Mouse (Mus musculus) MEL (cell line): ENCODE measurements around the gene Fabp2. TPM values are rescaled to one million over a fixed set of nuclear protein-coding genes. Genes with fewer than 3 reads are reported as not detected.

Experiments used
- DNase-seq: peaks from one replicate; pipeline ENCODE4 v3.0.0; 2011; ENCODE audit warnings: low read depth, low spot score
- H3K27ac ChIP-seq: 2 replicates; pipeline ENCODE4 v1.5.1; 2012; ENCODE audit warnings: low read depth, mild to moderate bottlenecking, control low read depth, low read length, moderate library complexity; ENCODE audit not compliant: control insufficient read depth
- H3K27me3 ChIP-seq, 2 experiments: fragments of 150-350 bp in 1 of 2; sonication (generic) in 1 of 2; 2 replicates each; pipeline ENCODE4 v1.6.1; 2012; ENCODE audit warnings: low read length in 2 of 2, mild to moderate bottlenecking in 2 of 2, improper control_type of control experiment in 1 of 2, moderate library complexity in 1 of 2; ENCODE audit not compliant: insufficient read depth in 2 of 2, control insufficient read depth in 1 of 2
- H3K36me3 ChIP-seq, 2 experiments: 2 replicates each; pipeline ENCODE4 v1.6.1; 2012 to 2014; ENCODE audit warnings: low read length in 2 of 2, improper control_type of control experiment in 1 of 2, inconsistent platforms in 1 of 2, mild to moderate bottlenecking in 1 of 2; ENCODE audit not compliant: insufficient read depth in 2 of 2, control insufficient read depth in 1 of 2
- H3K4me1 ChIP-seq, 2 experiments: fragments of 150-350 bp in 1 of 2; sonication (generic) in 1 of 2; 2 replicates each; pipeline ENCODE4 v1.6.1; 2012; ENCODE audit warnings: low read length in 2 of 2, improper control_type of control experiment in 1 of 2, mild to moderate bottlenecking in 1 of 2; ENCODE audit not compliant: insufficient read depth in 2 of 2, control insufficient read depth in 1 of 2
- H3K4me3 ChIP-seq, 2 experiments: fragments of 150-350 bp in 1 of 2; sonication (generic) in 1 of 2; 2 replicates each; pipeline ENCODE4 v1.5.1; 2012; ENCODE audit warnings: low read depth in 2 of 2, low read length in 2 of 2, mild to moderate bottlenecking in 2 of 2, moderate library complexity in 2 of 2, control low read depth in 1 of 2, improper control_type of control experiment in 1 of 2; ENCODE audit not compliant: control insufficient read depth in 1 of 2, insufficient read depth in 1 of 2
- H3K79me2 ChIP-seq: 2 replicates; pipeline ENCODE4 v1.6.1; 2012; ENCODE audit warnings: mild to moderate bottlenecking, low read length, moderate library complexity; ENCODE audit not compliant: control insufficient read depth, poor library complexity, insufficient read depth
- H3K9ac ChIP-seq: 2 replicates; pipeline ENCODE4 v1.6.1; 2012; ENCODE audit warnings: low read depth, mild to moderate bottlenecking, control low read depth, low read length, moderate library complexity; ENCODE audit not compliant: control insufficient read depth, poor library complexity, severe bottlenecking
- H3K9me3 ChIP-seq: fragments of 150-350 bp; sonication (generic); replicated peaks from 2 replicates; pipeline ENCODE4 v1.6.1; 2012; ENCODE audit warnings: mild to moderate bottlenecking, low read length, improper control_type of control experiment, moderate library complexity; ENCODE audit not compliant: insufficient read depth
- BHLHE40 ChIP-seq: IDR thresholded peaks from 2 replicates; pipeline ENCODE4 v1.6.1; 2012; ENCODE audit warnings: low read depth, mild to moderate bottlenecking, inconsistent platforms, low read length, improper control_type of control experiment, borderline replicate concordance
- CHD1 ChIP-seq: IDR thresholded peaks from 2 replicates; pipeline ENCODE4 v1.6.1; 2012; ENCODE audit warnings: low read depth, mild to moderate bottlenecking, inconsistent platforms, low read length, improper control_type of control experiment
- CHD2 ChIP-seq: IDR thresholded peaks from 2 replicates; pipeline ENCODE4 v1.6.1; 2011; ENCODE audit warnings: low read length, improper control_type of control experiment
- CTCF ChIP-seq, 3 experiments: IDR thresholded peaks in 2 of 3; conservative IDR thresholded peaks in 1 of 3; 2 replicates each; pipeline ENCODE4 v1.5.1; 2011 to 2012; ENCODE audit warnings: low read length in 3 of 3, low read depth in 2 of 3, mild to moderate bottlenecking in 2 of 3, improper control_type of control experiment in 1 of 3, inconsistent platforms in 1 of 3, mixed read lengths in 1 of 3, moderate library complexity in 1 of 3; ENCODE audit not compliant: control insufficient read depth in 1 of 3, insufficient read depth in 1 of 3, poor library complexity in 1 of 3, severe bottlenecking in 1 of 3
- E2F4 ChIP-seq: IDR thresholded peaks from 2 replicates; pipeline ENCODE4 v1.6.1; 2011; ENCODE audit warnings: low read depth, low read length, improper control_type of control experiment, borderline replicate concordance
- ELF1 ChIP-seq: IDR thresholded peaks from 2 replicates; pipeline ENCODE4 v1.6.1; 2014; ENCODE audit warnings: low read depth, mild to moderate bottlenecking, inconsistent platforms, low read length, improper control_type of control experiment, moderate library complexity
- ETS1 ChIP-seq: IDR thresholded peaks from 2 replicates; pipeline ENCODE4 v1.6.1; 2012; ENCODE audit warnings: low read depth, mild to moderate bottlenecking, inconsistent platforms, low read length, improper control_type of control experiment, moderate library complexity
- HCFC1 ChIP-seq: IDR thresholded peaks from 2 replicates; pipeline ENCODE4 v1.6.1; 2012; ENCODE audit warnings: low read depth, mild to moderate bottlenecking, inconsistent platforms, low read length, improper control_type of control experiment, moderate library complexity
- JUND ChIP-seq: IDR thresholded peaks from 2 replicates; pipeline ENCODE4 v1.6.1; 2011; ENCODE audit warnings: low read depth, mild to moderate bottlenecking, improper control_type of control experiment, low read length
- MAFK ChIP-seq: IDR thresholded peaks from 2 replicates; pipeline ENCODE4 v1.6.1; 2011; ENCODE audit warnings: low read depth, mild to moderate bottlenecking, low read length, improper control_type of control experiment, borderline replicate concordance
- MEF2A ChIP-seq: IDR thresholded peaks from 2 replicates; pipeline ENCODE4 v1.6.1; 2014; ENCODE audit warnings: low read depth, mild to moderate bottlenecking, inconsistent platforms, low read length, improper control_type of control experiment; ENCODE audit not compliant: poor library complexity, insufficient replicate concordance, severe bottlenecking; ENCODE audit errors: extremely low read depth
- MXI1 ChIP-seq: IDR thresholded peaks from 2 replicates; pipeline ENCODE4 v1.6.1; 2011; ENCODE audit warnings: mild to moderate bottlenecking, low read depth, low read length, improper control_type of control experiment
- MYB ChIP-seq: IDR thresholded peaks from 2 replicates; pipeline ENCODE4 v1.6.1; 2011; ENCODE audit warnings: mild to moderate bottlenecking, low read depth, low read length, improper control_type of control experiment
- MYC ChIP-seq: IDR thresholded peaks from 2 replicates; pipeline ENCODE4 v1.6.1; 2011; ENCODE audit warnings: low read depth, mild to moderate bottlenecking, low read length, improper control_type of control experiment, moderate library complexity
- NELFE ChIP-seq: IDR thresholded peaks from 2 replicates; pipeline ENCODE4 v1.6.1; 2011; ENCODE audit warnings: low read depth, low read length, improper control_type of control experiment
- NRF1 ChIP-seq: IDR thresholded peaks from 2 replicates; pipeline ENCODE4 v1.6.1; 2014; ENCODE audit warnings: low read depth, mild to moderate bottlenecking, inconsistent platforms, low read length, improper control_type of control experiment, moderate library complexity; ENCODE audit not compliant: poor library complexity, insufficient read depth, severe bottlenecking
- POLR2AphosphoS2 ChIP-seq: IDR thresholded peaks from 2 replicates; pipeline ENCODE4 v1.6.1; 2011; ENCODE audit warnings: low read length, improper control_type of control experiment
- RAD21 ChIP-seq: IDR thresholded peaks from 2 replicates; pipeline ENCODE4 v1.6.1; 2011; ENCODE audit warnings: mild to moderate bottlenecking, low read depth, low read length, improper control_type of control experiment
- RCOR1 ChIP-seq: IDR thresholded peaks from 2 replicates; pipeline ENCODE4 v1.6.1; 2012; ENCODE audit warnings: low read depth, mild to moderate bottlenecking, inconsistent platforms, low read length, improper control_type of control experiment
- SIN3A ChIP-seq: IDR thresholded peaks from 2 replicates; pipeline ENCODE4 v1.6.1; 2012; ENCODE audit warnings: low read length, improper control_type of control experiment, inconsistent platforms
- SMC3 ChIP-seq: IDR thresholded peaks from 2 replicates; pipeline ENCODE4 v1.6.1; 2011; ENCODE audit warnings: low read depth, low read length, improper control_type of control experiment
- TAL1 ChIP-seq: IDR thresholded peaks from 2 replicates; pipeline ENCODE4 v1.6.1; 2012; ENCODE audit warnings: mild to moderate bottlenecking, inconsistent platforms, low read length, moderate library complexity, mixed read lengths
- UBTF ChIP-seq: IDR thresholded peaks from 2 replicates; pipeline ENCODE4 v1.6.1; 2012; ENCODE audit warnings: low read depth, mild to moderate bottlenecking, inconsistent platforms, low read length, improper control_type of control experiment, moderate library complexity, borderline replicate concordance; ENCODE audit not compliant: insufficient read depth
- USF1 ChIP-seq: IDR thresholded peaks from 2 replicates; pipeline ENCODE4 v1.6.1; 2014; ENCODE audit warnings: low read depth, mild to moderate bottlenecking, inconsistent platforms, low read length, improper control_type of control experiment, moderate library complexity
- USF2 ChIP-seq, 2 experiments: IDR thresholded peaks; 2 replicates each; pipeline ENCODE4 v1.6.1; 2011 to 2012; ENCODE audit warnings: improper control_type of control experiment in 2 of 2, low read length in 2 of 2, borderline replicate concordance in 1 of 2, inconsistent platforms in 1 of 2, low read depth in 1 of 2, mild to moderate bottlenecking in 1 of 2; ENCODE audit not compliant: insufficient read depth in 1 of 2
- ZKSCAN1 ChIP-seq: IDR thresholded peaks from 2 replicates; pipeline ENCODE4 v1.6.1; 2012; ENCODE audit warnings: low read depth, mild to moderate bottlenecking, inconsistent platforms, low read length, improper control_type of control experiment, moderate library complexity
- ZMIZ1 ChIP-seq: IDR thresholded peaks from 2 replicates; pipeline ENCODE4 v1.6.1; 2012; ENCODE audit warnings: low read depth, mild to moderate bottlenecking, inconsistent platforms, low read length, improper control_type of control experiment, moderate library complexity
- polyA plus RNA-seq, 2 experiments: library from polyadenylated mRNA; stranded (reverse) in 1 of 2; unstranded in 1 of 2; fragments of >175 nt in 1 of 2; fragments of >200 nt in 1 of 2; gene quantifications; 2 replicates each; pipeline versions ENCODE4 v1.2.1 to v1.2.4; 2012; ENCODE audit warnings: low replicate concordance in 2 of 2, low read depth in 1 of 2; ENCODE audit not compliant: insufficient read length in 2 of 2, insufficient read depth in 1 of 2, missing spikeins in 1 of 2
- total RNA-seq: library from RNA; depleted of rRNA; stranded (reverse); fragments of 300-350 nt; gene quantifications from 2 replicates; pipeline ENCODE4 v1.2.3, GENCODE M21; 2012

Fabp2 gene
- total and polyA plus RNA-seq, 3 experiments = not detected

GRCm38 (mm10) chr3:122876870-122877269 is 18.0 kb upstream of the Fabp2 start:
- no peak for TF ChIP-seq POLR2AphosphoS2
- TF ChIP-seq CHD2 = no peak
- no peak for TF ChIP-seq USF2 (IDR thresholded peaks at IDR 0.05; ENCODE audit: borderline replicate concordance in 1 of 2, insufficient read depth in 1 of 2, low read depth in 1 of 2, low read length in 2 of 2)
- TF ChIP-seq MEF2A = no peak
- no peak for TF ChIP-seq ETS1
- TF ChIP-seq ELF1 = no peak
- no peak for TF ChIP-seq MAFK
- no peak for TF ChIP-seq NELFE
- TF ChIP-seq SIN3A = no peak
- TF ChIP-seq SMC3 = no peak
- no peak for TF ChIP-seq TAL1
- TF ChIP-seq RCOR1 = no peak
- no peak for TF ChIP-seq E2F4
- TF ChIP-seq CTCF (IDR thresholded peaks at IDR 0.05 in 2 of 3, conservative IDR thresholded peaks at IDR 0.05 in 1 of 3; ENCODE audit: control insufficient read depth in 1 of 3, insufficient read depth in 1 of 3, low read depth in 2 of 3, low read length in 3 of 3, poor library complexity in 1 of 3, severe bottlenecking in 1 of 3) = no peak
- no peak for TF ChIP-seq NRF1
- no peak for TF ChIP-seq USF1
- no peak for TF ChIP-seq HCFC1
- no peak for TF ChIP-seq BHLHE40
- no peak for DNase-seq
- no peak overlapping the region for H3K4me3 ChIP-seq
- no peaks in the 10 kb centered on the region for H3K4me1 ChIP-seq
- H3K9ac ChIP-seq = no peak overlapping the region
- H3K79me2 ChIP-seq = no peaks in the 10 kb centered on the region
- no peaks in the 10 kb centered on the region for H3K27me3 ChIP-seq
- H3K36me3 ChIP-seq = no peaks in the 10 kb centered on the region
- H3K27ac ChIP-seq = no peak overlapping the region
- no peaks in the 10 kb centered on the region for H3K9me3 ChIP-seq

GRCm38 (mm10) chr3:122877543-122877942 is 17.3 kb upstream of the Fabp2 start:
- Histone ChIP-seq H3K27ac (no peak overlapping the region), H3K9ac (no peak overlapping the region), H3K36me3 (no peaks in the 10 kb centered on the region), H3K9me3 (no peaks in the 10 kb centered on the region), H3K4me1 (no peaks in the 10 kb centered on the region), H3K79me2 (no peaks in the 10 kb centered on the region), H3K27me3 (no peaks in the 10 kb centered on the region), H3K4me3 (no peak overlapping the region)
- TF ChIP-seq MYC = no peak
- no peak for TF ChIP-seq ELF1
- TF ChIP-seq MAFK = no peak
- TF ChIP-seq SIN3A = no peak
- TF ChIP-seq BHLHE40 = no peak
- TF ChIP-seq USF1 = no peak
- no peak for TF ChIP-seq ZKSCAN1
- TF ChIP-seq TAL1 = no peak
- TF ChIP-seq ETS1 = no peak
- TF ChIP-seq RCOR1 = no peak
- no peak for TF ChIP-seq MXI1
- no peak for TF ChIP-seq HCFC1
- no peak for TF ChIP-seq ZMIZ1
- no peak for TF ChIP-seq JUND
- TF ChIP-seq SMC3 = no peak
- TF ChIP-seq E2F4 = no peak
- no peak for TF ChIP-seq RAD21
- TF ChIP-seq CHD1 = no peak
- TF ChIP-seq UBTF = no peak
- TF ChIP-seq MYB = no peak
- DNase-seq = no peak
